Mouse (Mus musculus) limb, embryonic 12.5 days (tissue): ENCODE results near the gene Ran. TPM values are rescaled to one million over a fixed set of nuclear protein-coding genes. Genes with fewer than 3 reads are reported as not detected.

ENCODE experiments used
- ATAC-seq: fragments of 200-750 bp; cut with Nextera tagmentation; 2 replicates; pipeline ENCODE4 v1.8.0; 2017; ENCODE audit warnings: low read depth, moderate TSS enrichment; ENCODE audit not compliant: insufficient number of reproducible peaks, insufficient read depth, low FRiP score, low TSS enrichment
- H3K27ac ChIP-seq: fragments of 300-500 bp; sonication (generic); 2 replicates; pipeline ENCODE4 v1.5.1; 2016; ENCODE audit warnings: mild to moderate bottlenecking, moderate library complexity
- H3K27me3 ChIP-seq: fragments of 300-500 bp; sonication (generic); 2 replicates; pipeline ENCODE4 v1.6.1; 2016; ENCODE audit warnings: mild to moderate bottlenecking, moderate library complexity
- H3K36me3 ChIP-seq: fragments of 300-500 bp; sonication (generic); 2 replicates; pipeline ENCODE4 v1.6.1; 2016; ENCODE audit warnings: mild to moderate bottlenecking, moderate library complexity
- H3K4me1 ChIP-seq: fragments of 300-500 bp; sonication (generic); replicated peaks from 2 replicates; pipeline ENCODE4 v1.6.1; 2016
- H3K4me2 ChIP-seq: fragments of 300-500 bp; sonication (generic); 2 replicates; pipeline ENCODE4 v1.6.1; 2016; ENCODE audit warnings: mild to moderate bottlenecking, moderate library complexity
- H3K4me3 ChIP-seq: fragments of 300-500 bp; sonication (generic); replicated peaks from 2 replicates; pipeline ENCODE4 v1.5.1; 2016; ENCODE audit warnings: mild to moderate bottlenecking
- H3K9ac ChIP-seq: fragments of 300-500 bp; sonication (generic); replicated peaks from 2 replicates; pipeline ENCODE4 v1.6.1; 2016; ENCODE audit warnings: mild to moderate bottlenecking, moderate library complexity
- H3K9me3 ChIP-seq: fragments of 300-500 bp; sonication (generic); 2 replicates; pipeline ENCODE4 v1.6.1; 2016; ENCODE audit warnings: mild to moderate bottlenecking, moderate library complexity
- WGBS: fragments of 180-500 bp; shearing (Covaris S2); methylation state at CpG from one replicate; pipeline ENCODE4 v1.1.7; 2016; 5-methylcytosine and 5-hydroxymethylcytosine counted together
- polyA plus RNA-seq: library from polyadenylated mRNA; unstranded; fragments of >200 nt; fragmentation: Nextera tagmentation; extraction: Ambion mirVana; gene quantifications from 2 replicates; pipeline ENCODE4 v1.2.1, GENCODE M21; 2016

Gene Ran
- polyA plus RNA-seq, 1 experiment from 2014 or later, result 751 TPM

GRCm38 (mm10) chr5:129065301-129065700 lies 45.4 kb downstream of the Ran start:
- H3K36me3 ChIP-seq, result no peaks in the 10 kb centered on the region
- peaks cover 5% of the 10 kb centered on the region for H3K4me1 ChIP-seq
- H3K27ac ChIP-seq, result no peak overlapping the region
- no peaks in the 10 kb centered on the region for H3K9me3 ChIP-seq
- ATAC-seq, result no peak
- no peak overlapping the region for H3K4me3 ChIP-seq
- 82% methylated on average over 12 of the region's 12 CpGs for WGBS
- H3K27me3 ChIP-seq, result peaks cover 34% of the 10 kb centered on the region; the same call in 1 of the 2 replicates
- H3K4me2 ChIP-seq, result no peak overlapping the region
- no peak overlapping the region for H3K9ac ChIP-seq

GRCm38 (mm10) chr5:129065946-129066345 lies 46.1 kb downstream of the Ran start:
- H3K27me3 ChIP-seq, result peaks cover 28% of the 10 kb centered on the region; the same call in 1 of the 2 replicates
- ATAC-seq, result no peak

GRCm38 (mm10) chr5:129066541-129067230 lies 46.8 kb downstream of the Ran start:
- Histone ChIP-seq H3K4me2 (no peak overlapping the region), H3K27ac (no peak overlapping the region), H3K9ac (no peak overlapping the region), H3K4me3 (no peak overlapping the region), H3K36me3 (no peaks in the 10 kb centered on the region), H3K9me3 (no peaks in the 10 kb centered on the region), H3K4me1 (peaks cover 5% of the 10 kb centered on the region), H3K27me3 (peaks cover 22% of the 10 kb centered on the region; the same call in 1 of the 2 replicates)
- ATAC-seq, result no peak
- WGBS, result 75% methylated on average over 8 of the region's 8 CpGs

More at GRCm38 (mm10) chr5:129065946-129066345, 46.1 kb downstream of the Ran start:
- 81% methylated on average over 9 of the region's 9 CpGs for WGBS
- H3K4me1 ChIP-seq, result peaks cover 5% of the 10 kb centered on the region
- no peak overlapping the region for H3K27ac ChIP-seq
- no peaks in the 10 kb centered on the region for H3K9me3 ChIP-seq
- no peak overlapping the region for H3K4me3 ChIP-seq
- H3K9ac ChIP-seq, result no peak overlapping the region
- no peaks in the 10 kb centered on the region for H3K36me3 ChIP-seq
- no peak overlapping the region for H3K4me2 ChIP-seq

GRCm38 (mm10) chr5:129067231-129067834 lies 47.5 kb downstream of the Ran start:
- H3K27ac ChIP-seq, result no peak overlapping the region
- ATAC-seq, result no peak
- H3K4me1 ChIP-seq, result peaks cover 5% of the 10 kb centered on the region

GRCm38 (mm10) chr5:129071761-129072280 lies 52.0 kb downstream of the Ran start:
- Histone ChIP-seq H3K27me3 (peaks cover 5% of the 10 kb centered on the region; the same call in 1 of the 2 replicates), H3K4me3 (no peak overlapping the region), H3K4me1 (no peaks in the 10 kb centered on the region), H3K27ac (no peak overlapping the region), H3K4me2 (no peak overlapping the region), H3K9ac (no peak overlapping the region), H3K36me3 (no peaks in the 10 kb centered on the region), H3K9me3 (no peaks in the 10 kb centered on the region)
- no peak for ATAC-seq
- 76% methylated on average over 14 of the region's 14 CpGs for WGBS

More at GRCm38 (mm10) chr5:129067231-129067834, 47.5 kb downstream of the Ran start:
- WGBS, result 75% methylated on average over 13 of the region's 13 CpGs
- no peak overlapping the region for H3K4me3 ChIP-seq
- H3K9me3 ChIP-seq, result no peaks in the 10 kb centered on the region
- no peak overlapping the region for H3K4me2 ChIP-seq
- no peaks in the 10 kb centered on the region for H3K36me3 ChIP-seq
- H3K27me3 ChIP-seq, result peaks cover 21% of the 10 kb centered on the region; the same call in 1 of the 2 replicates
- H3K9ac ChIP-seq, result no peak overlapping the region

GRCm38 (mm10) chr5:129073404-129073803 lies 53.5 kb downstream of the Ran start:
- WGBS, result 76% methylated on average over 6 of the region's 6 CpGs
- no peak overlapping the region for H3K9ac ChIP-seq
- ATAC-seq, result no peak
- no peak overlapping the region for H3K4me3 ChIP-seq
- 0 out of 2 replicates have a peak, but pooled peaks cover 5% of the 10 kb centered on the region for H3K4me1 ChIP-seq
- no peaks in the 10 kb centered on the region for H3K36me3 ChIP-seq
- H3K27ac ChIP-seq, result no peak overlapping the region
- no peak overlapping the region for H3K4me2 ChIP-seq
- H3K27me3 ChIP-seq, result 0 out of 2 replicates have a peak, but pooled peaks cover 3% of the 10 kb centered on the region
- no peaks in the 10 kb centered on the region for H3K9me3 ChIP-seq

Other genes with a start within 250 kb of the Ran start
- gene Rimbp2, start 66.6 kb upstream of the Ran start, polyA plus RNA-seq, result 0.09 and 0.15 TPM in 2 replicates
- gene Stx2, start 11.5 kb upstream of the Ran start, polyA plus RNA-seq, result 31.5 and 31.6 TPM in 2 replicates
- gene Adgrd1, start 76.7 kb downstream of the Ran start, polyA plus RNA-seq, result not detected in 2 replicates